Mouse (Mus musculus): ENCODE data around the gene Phf8.
"Not testable (repeated sequence)": the region's sequence is repeated elsewhere in the genome, so short reads cannot be mapped to it uniquely, and the experiment has no call there.

The Phf8 gene

DNA sequence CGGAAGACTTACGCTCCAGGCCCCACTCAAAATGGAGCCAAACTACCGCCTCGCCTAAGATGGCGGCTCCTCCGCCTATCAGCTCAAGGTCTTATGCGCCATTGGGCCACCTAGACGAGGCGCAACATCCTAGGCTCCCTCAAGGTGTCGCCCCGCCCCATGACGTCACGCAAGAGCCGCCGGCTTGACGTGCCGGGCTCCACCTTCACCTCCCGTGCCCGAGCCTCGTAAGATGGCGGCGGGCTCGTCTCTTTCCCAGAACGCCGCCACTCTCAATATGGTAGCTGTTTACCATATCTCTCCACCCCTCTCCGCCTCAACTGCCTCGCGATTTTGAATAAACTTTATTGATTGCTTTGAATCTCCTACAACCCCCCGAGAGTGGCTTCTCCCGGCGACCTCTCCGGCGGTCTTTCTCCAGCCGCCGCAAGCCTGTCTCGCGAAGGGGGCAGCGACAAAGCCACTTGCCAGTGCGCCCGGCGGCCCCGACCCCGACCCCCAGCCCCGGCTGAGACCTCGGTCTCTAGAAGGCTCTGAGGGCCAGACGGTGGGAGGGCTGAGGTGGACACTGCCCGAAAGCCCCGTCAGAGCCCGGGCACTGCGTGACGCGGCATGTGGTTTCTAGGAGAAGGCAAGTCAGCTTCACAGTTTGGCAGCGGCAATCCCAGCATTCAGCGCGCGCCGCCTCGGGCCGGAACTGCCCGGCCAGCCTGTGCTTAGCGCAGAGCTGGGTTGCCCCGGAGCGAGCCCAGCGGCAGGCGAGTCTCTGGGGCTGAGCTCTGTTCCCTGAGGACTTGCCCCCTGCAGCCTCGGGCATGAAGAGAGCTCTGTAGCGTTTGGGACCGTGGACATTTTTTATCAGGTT lies at the start of gene Phf8:
Gene Phf8, plus strand, starts transcription at position 215 of the 865 bp plus-strand sequence.
- DNase-seq = peak; percentile 92

DNA sequence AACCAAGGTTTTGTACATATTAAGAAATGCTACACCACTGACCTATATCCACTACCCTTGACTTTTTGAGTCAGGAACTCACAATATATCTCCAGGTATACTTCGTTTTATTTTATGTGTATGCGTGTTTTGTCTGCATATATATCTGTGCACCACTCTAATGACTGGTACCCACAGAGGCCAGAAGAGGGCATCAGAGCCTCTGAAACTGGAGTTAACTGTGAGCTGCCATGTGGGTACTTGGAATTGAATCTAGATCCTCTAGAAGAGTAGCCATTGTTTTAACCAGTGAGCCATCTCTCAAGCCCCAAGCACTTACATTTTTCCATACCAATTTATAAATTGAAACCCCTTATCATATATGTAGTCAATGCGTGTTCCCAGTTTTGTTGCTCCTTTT lies 32.3 kb upstream of the Phf8 start:
- no peak for DNase-seq

- DNase-seq = not testable (repeated sequence)
These were observed 27.2 kb upstream of the Phf8 start for GRCm38 (mm10) chrX:151493269-151493668.

GRCm38 (mm10) chrX:151496596-151496995 lies 23.9 kb upstream of the Phf8 start:
- DNase-seq = no peak

GRCm38 (mm10) chrX:151508536-151508935 lies 11.9 kb upstream of the Phf8 start:
- no peak for DNase-seq

- DNase-seq = no peak
These were observed 10.6 kb upstream of the Phf8 start for GRCm38 (mm10) chrX:151509906-151510305.

GRCm38 (mm10) chrX:151513066-151513465 lies 7.4 kb upstream of the Phf8 start:
- DNase-seq = no peak

DNA sequence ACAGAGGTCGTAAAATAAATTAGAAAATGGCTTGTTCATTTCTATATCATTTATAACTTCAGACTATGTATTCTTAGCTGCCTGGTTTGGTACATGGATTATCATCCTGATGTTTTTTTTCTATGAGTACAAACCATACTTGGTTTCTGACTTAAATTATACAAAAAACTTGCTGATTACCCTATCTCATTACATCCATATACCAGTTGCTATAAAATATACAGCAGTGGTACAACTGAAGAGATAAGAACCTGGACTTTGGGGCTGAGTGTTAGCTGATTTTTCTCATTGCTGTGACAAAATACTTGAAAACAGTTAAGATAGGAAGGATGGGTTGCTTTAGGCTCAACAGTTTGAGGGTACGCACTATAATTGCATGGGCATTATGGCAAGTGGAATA lies 6.8 kb upstream of the Phf8 start:
- no peak for DNase-seq

- DNase-seq = no peak
These were observed 2.3 kb upstream of the Phf8 start for GRCm38 (mm10) chrX:151518181-151518580.

GRCm38 (mm10) chrX:151520127-151520457 lies 380 bp upstream of the Phf8 start:
- no peak for DNase-seq

DNA sequence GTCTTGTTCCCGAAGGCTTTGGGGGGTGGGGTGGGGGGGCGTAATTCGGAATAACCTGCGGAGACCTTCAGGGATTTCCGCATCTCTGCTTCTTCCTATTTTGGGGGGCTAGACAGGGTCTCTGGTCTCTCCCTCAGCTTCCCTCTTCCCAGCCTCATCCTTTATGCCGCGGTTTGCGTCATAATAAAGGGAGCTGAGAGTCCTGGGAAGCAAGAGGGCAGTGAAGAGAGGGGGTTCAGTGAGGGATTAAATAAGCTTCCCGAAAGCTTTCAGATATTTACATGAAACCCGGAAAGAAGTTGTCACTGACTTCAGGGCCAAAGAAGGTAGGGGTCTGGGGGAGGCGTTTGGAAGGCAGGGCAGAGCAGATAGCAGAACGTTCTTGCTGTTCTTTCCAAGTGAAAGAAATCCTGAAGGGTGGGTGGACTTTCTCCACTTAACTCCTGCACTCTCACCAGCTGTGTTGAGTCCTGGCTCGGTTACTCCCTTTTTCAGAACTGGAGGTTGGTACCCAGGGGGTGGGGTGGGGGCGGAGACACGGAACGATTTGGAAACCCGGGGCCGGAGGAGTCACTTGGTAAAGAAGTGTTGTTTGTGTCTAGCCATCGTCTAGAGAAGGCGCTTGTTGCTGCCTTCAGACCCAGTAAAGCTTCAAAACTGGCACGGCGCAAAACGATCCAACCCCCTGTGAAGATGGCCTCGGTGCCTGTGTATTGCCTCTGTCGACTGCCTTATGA lies 1.5 kb downstream of the Phf8 start:
- DNase-seq = peak; percentile 3

GRCm38 (mm10) chrX:151553356-151553755 lies 32.9 kb downstream of the Phf8 start:
- no peak for DNase-seq

- no peak for DNase-seq
These were observed 54.7 kb downstream of the Phf8 start for GRCm38 (mm10) chrX:151575166-151575565.

- no peak for DNase-seq
These were observed 122.9 kb downstream of the Phf8 start for GRCm38 (mm10) chrX:151643386-151643785.

DNA sequence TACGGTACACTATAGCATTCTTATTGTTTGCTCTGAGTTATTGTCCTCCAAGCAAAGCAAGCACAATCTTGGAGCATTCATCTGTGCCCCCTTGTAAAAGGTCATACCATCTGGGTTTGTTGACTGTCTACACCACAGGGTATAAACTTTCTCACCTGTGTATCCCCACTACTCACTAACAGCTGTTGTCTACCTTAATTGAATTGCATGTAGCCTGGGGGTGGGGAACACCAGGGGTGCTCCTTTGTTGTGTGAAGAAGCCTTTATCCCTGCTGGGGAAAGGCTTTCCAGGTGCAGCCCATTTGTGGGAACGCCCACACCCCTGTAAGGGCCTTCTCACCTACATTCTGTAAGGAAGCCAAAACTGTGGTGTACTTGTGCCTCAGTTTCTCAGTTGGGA lies 133.3 kb downstream of the Phf8 start:
- DNase-seq = no peak

DNA sequence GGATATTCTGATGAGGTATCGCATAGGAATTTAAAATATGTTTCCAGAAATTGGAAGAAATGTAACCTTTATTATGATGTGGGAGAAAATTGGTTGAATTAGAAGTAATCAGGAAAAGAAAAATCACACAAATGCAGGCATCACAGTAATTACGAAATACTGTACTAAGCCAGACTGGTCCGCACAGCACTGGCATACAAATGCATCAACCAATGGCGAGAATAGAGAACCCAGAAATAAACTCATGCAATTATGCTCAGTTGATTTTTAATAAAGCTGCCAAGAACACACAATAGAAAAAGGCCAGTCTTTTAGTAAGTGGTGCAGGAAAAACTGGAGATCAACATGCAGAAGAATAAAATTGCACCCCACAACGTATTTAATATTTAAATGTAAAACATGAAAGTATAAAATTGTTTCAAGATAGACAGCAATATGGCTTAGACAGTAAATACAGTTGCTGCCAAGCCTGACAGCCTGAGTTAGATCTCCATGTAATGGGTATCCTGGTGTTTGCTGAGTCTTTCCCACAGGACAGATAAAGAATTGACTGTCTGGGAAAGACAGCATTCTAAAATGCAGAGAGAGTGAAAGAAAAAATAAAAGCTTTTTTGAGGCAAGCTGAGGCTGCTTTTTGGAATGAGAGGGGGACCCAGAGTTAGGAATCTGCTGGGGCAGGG lies 154.2 kb downstream of the Phf8 start:
- DNase-seq = no peak

All from right cerebral cortex, postnatal 25 days (tissue).